Mouse (Mus musculus) erythroid progenitor cell, adult 5-6 weeks (primary cell): ENCODE results near the gene Tgfb3. TPM values are rescaled to one million over a fixed set of nuclear protein-coding genes. Genes with fewer than 3 reads are reported as not detected.

Experiments
- total RNA-seq, 2 experiments: library from RNA; stranded (forward) in 1 of 2; stranded (reverse) in 1 of 2; fragments of 150-400 nt in 1 of 2; fragments of 186-747, 209-891 nt in 1 of 2; gene quantifications; 2 replicates each; pipeline versions ENCODE4 v1.2.3 to v1.2.4; 2015 to 2017; ENCODE audit warnings: low replicate concordance in 2 of 2

The Tgfb3 gene
- total RNA-seq, 2 experiments from 2014 or later, result not detected

Other genes starting within 250 kb of the Tgfb3 start
- not detected in 2 replicates for gene Ift43, start 3.5 kb upstream of the Tgfb3 start, total RNA-seq (2015; ENCODE audit: low replicate concordance)
- gene Ift43, start 3.5 kb upstream of the Tgfb3 start, total RNA-seq (2017; ENCODE audit: low replicate concordance), result not detected in 2 replicates
- gene Gpatch2l, start 162.8 kb upstream of the Tgfb3 start, total RNA-seq (2015; ENCODE audit: low replicate concordance), result 23.1 and 23.5 TPM in 2 replicates
- 19.3 and 23.1 TPM in 2 replicates for gene Gpatch2l, start 162.8 kb upstream of the Tgfb3 start, total RNA-seq (2017; ENCODE audit: low replicate concordance)